Mouse (Mus musculus): ENCODE measurements around the gene Man1a.

DNA sequence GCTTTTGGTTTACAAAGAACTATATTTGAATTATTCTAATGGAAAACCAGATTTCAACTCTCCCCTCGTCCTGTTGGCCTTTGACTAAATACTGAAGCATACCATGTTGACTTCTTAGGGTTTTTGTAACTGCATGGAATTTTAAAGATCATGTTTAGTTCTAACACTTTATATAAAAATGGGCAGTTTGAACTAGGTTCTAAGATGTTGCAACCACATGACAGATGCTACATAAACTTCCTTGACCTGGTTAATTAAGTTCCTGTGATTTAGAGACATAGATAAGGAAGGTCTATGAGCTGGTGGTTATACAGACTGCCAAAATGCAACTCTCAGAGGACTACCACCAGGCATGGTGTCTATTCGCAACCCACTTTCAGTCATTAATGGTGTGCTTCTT lies 4.1 kb downstream of the Man1a start:
- TF ChIP-seq CTCF (IDR thresholded peaks at IDR 0.05; ENCODE audit: extremely low read depth, insufficient read depth, insufficient read length, insufficient replicate concordance) (no peak), POLR2A (IDR thresholded peaks at IDR 0.05; ENCODE audit: low read depth, low read length) (no peak)

All from spleen, adult 2 months (tissue).